Mouse (Mus musculus): ENCODE measurements around the gene Styk1.

- TF ChIP-seq CTCF (IDR thresholded peaks at IDR 0.05; ENCODE audit: low read depth, low read length) (no peak), GATA1 (IDR thresholded peaks at IDR 0.05; ENCODE audit: borderline replicate concordance, low read length) (no peak), TAL1 (conservative IDR thresholded peaks at IDR 0.05; ENCODE audit: low read depth, low read length) (no peak), GATA2 (IDR thresholded peaks at IDR 0.05; ENCODE audit: borderline replicate concordance, low read depth, low read length) (no peak), POLR2AphosphoS5 (IDR thresholded peaks at IDR 0.05; ENCODE audit: insufficient replicate concordance, low read depth, low read length) (no peak)
These were observed 9.1 kb downstream of the Styk1 start for GRCm38 (mm10) chr6:131344346-131344745.

Data from G1E (cell line).